Mouse (Mus musculus): ENCODE results near the gene Prkn. TPM values are rescaled to one million over a fixed set of nuclear protein-coding genes. Genes with fewer than 3 reads are reported as not detected.

Gene Prkn
- polyA plus RNA-seq, 1 experiment from 2014 or later = 1.5 TPM

- Histone ChIP-seq H3K9ac (replicated peaks) (no peak overlapping the region), H3K36me3 (no peaks in the 10 kb centered on the region), H3K27ac (no peak overlapping the region), H3K27me3 (no peaks in the 10 kb centered on the region), H3K9me3 (no peaks in the 10 kb centered on the region), H3K4me3 (replicated peaks) (no peak overlapping the region), H3K4me1 (replicated peaks) (no peaks in the 10 kb centered on the region), H3K4me2 (no peak overlapping the region)
- ATAC-seq (ENCODE audit: insufficient number of reproducible peaks, insufficient read depth, low FRiP score, low TSS enrichment, low read depth) = no peak
- 56% methylated on average over 2 of the region's 2 CpGs for WGBS
These were observed 642.8 kb downstream of the Prkn start for GRCm38 (mm10) chr17:11483032-11483431.

DNA sequence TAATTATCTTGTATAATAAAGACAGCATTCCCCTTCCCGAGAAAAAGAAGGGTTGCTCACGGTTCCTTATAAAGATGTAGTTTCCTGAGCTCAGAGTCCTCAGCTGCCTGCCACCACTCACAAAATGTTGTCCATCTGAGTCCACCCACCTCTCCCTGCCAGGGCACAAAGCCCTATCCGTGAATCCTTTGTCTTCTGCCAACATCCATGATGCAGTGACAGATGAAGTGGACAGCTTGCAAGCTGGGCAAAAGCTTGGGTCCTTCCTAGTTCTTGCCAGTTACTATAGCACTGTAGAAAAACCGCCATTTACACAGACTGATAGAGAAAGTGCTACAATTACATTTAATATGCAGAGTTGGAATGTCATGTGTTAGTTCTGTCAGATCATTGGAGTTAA is 649.9 kb downstream of the Prkn start:
- no peak overlapping the region for H3K4me3 ChIP-seq (replicated peaks)
- H3K27me3 ChIP-seq = no peaks in the 10 kb centered on the region
- no peak for ATAC-seq (ENCODE audit: insufficient number of reproducible peaks, insufficient read depth, low FRiP score, low TSS enrichment, low read depth)
- H3K36me3 ChIP-seq = no peaks in the 10 kb centered on the region
- no peak overlapping the region for H3K9ac ChIP-seq (replicated peaks)
- no peaks in the 10 kb centered on the region for H3K4me1 ChIP-seq (replicated peaks)
- peaks cover 7% of the 10 kb centered on the region; the same call in 1 of the 2 replicates for H3K9me3 ChIP-seq
- WGBS = 66% methylated on average over 4 of the region's 4 CpGs
- no peak overlapping the region for H3K4me2 ChIP-seq
- no peak overlapping the region for H3K27ac ChIP-seq

DNA sequence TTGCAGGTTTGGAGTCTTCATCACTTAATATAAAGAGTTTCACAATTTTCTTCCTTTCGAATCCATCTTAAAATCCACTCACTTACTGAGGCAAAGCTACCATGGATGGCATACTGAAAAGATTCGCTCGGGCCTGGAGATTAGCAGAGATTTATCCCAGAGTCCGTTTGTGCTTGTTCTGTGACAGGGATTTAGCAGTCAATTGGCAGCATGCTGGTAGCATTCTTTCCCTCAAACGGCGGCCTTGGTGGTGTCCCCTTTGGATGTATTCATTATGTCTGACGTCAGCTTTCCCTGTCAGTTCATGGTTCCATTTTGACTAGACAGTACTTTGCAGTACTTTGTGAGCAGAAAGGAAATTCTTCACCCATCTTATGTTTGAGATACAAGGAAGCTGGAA is 662.4 kb downstream of the Prkn start:
- no peak overlapping the region for H3K4me3 ChIP-seq (replicated peaks)
- no peak overlapping the region for H3K4me2 ChIP-seq
- no peaks in the 10 kb centered on the region for H3K9me3 ChIP-seq
- H3K27me3 ChIP-seq = no peaks in the 10 kb centered on the region
- 92% methylated on average over 7 of the region's 7 CpGs for WGBS
- no peaks in the 10 kb centered on the region for H3K36me3 ChIP-seq
- ATAC-seq (ENCODE audit: insufficient number of reproducible peaks, insufficient read depth, low FRiP score, low TSS enrichment, low read depth) = no peak
- H3K27ac ChIP-seq = no peak overlapping the region
- H3K9ac ChIP-seq (replicated peaks) = no peak overlapping the region
- H3K4me1 ChIP-seq (replicated peaks) = no peaks in the 10 kb centered on the region

DNA sequence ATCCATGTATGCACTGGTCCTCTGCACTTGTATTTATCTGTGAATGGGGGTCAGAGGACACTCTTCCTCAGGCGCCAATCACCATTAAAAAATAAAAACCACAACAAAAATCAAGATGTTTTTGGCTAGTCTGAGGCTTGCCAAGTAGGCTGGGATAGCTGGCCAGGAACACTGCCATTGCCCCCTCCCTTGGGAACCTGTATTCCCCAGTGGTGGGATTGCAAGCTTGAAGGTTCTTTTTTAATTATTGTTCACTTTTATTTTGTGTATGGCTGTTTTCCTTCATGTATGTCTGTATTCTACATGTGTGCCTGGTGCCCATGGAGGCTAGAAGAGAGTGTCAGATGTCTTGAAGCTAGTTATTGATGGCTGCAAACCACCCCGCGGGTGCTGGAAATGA is 664.3 kb downstream of the Prkn start:
- Histone ChIP-seq H3K4me3 (replicated peaks) (no peak overlapping the region), H3K4me2 (no peak overlapping the region), H3K27me3 (no peaks in the 10 kb centered on the region), H3K9ac (replicated peaks) (no peak overlapping the region), H3K27ac (no peak overlapping the region), H3K36me3 (no peaks in the 10 kb centered on the region), H3K4me1 (replicated peaks) (0 out of 2 replicates have a peak, but pooled peaks cover under 1% of the 10 kb centered on the region), H3K9me3 (no peaks in the 10 kb centered on the region)
- ATAC-seq (ENCODE audit: insufficient number of reproducible peaks, insufficient read depth, low FRiP score, low TSS enrichment, low read depth) = no peak
- WGBS = 87% methylated on average over 3 of the region's 3 CpGs

GRCm38 (mm10) chr17:11507082-11507481 is 666.9 kb downstream of the Prkn start:
- Histone ChIP-seq H3K4me2 (no peak overlapping the region), H3K9ac (replicated peaks) (no peak overlapping the region), H3K36me3 (no peaks in the 10 kb centered on the region), H3K27me3 (no peaks in the 10 kb centered on the region), H3K4me1 (replicated peaks) (0 out of 2 replicates have a peak, but pooled peaks cover 4% of the 10 kb centered on the region), H3K4me3 (replicated peaks) (no peak overlapping the region), H3K27ac (no peak overlapping the region), H3K9me3 (no peaks in the 10 kb centered on the region)
- ATAC-seq (ENCODE audit: insufficient number of reproducible peaks, insufficient read depth, low FRiP score, low TSS enrichment, low read depth) = no peak
- WGBS = 83% methylated on average over 3 of the region's 3 CpGs

DNA sequence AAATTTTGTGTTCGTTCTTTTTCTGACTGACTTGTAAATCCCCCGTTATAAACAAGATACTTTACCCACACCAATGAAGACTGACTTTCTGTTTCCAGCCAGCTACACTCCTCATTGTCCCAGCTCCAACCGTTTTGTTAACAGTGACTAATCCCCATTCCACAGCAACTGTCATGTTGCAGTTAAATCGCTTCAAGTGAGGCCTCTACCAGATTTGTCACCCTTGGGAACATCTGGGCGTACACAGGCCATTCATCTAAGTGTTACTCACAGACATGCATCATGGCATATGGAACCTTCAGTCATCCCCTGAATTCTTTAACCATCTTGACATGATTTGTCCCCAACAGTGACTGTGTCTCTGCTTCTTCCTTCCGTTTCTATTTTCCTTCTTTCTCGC is 669.9 kb downstream of the Prkn start:
- no peaks in the 10 kb centered on the region for H3K9me3 ChIP-seq
- 69% methylated on average over 7 of the region's 7 CpGs for WGBS
- no peak overlapping the region for H3K4me3 ChIP-seq (replicated peaks)
- no peaks in the 10 kb centered on the region for H3K27me3 ChIP-seq
- H3K9ac ChIP-seq (replicated peaks) = no peak overlapping the region
- ATAC-seq (ENCODE audit: insufficient number of reproducible peaks, insufficient read depth, low FRiP score, low TSS enrichment, low read depth) = no peak
- peaks cover 15% of the 10 kb centered on the region for H3K4me1 ChIP-seq (replicated peaks)
- H3K36me3 ChIP-seq = no peaks in the 10 kb centered on the region
- H3K4me2 ChIP-seq = no peak overlapping the region
- no peak overlapping the region for H3K27ac ChIP-seq

DNA sequence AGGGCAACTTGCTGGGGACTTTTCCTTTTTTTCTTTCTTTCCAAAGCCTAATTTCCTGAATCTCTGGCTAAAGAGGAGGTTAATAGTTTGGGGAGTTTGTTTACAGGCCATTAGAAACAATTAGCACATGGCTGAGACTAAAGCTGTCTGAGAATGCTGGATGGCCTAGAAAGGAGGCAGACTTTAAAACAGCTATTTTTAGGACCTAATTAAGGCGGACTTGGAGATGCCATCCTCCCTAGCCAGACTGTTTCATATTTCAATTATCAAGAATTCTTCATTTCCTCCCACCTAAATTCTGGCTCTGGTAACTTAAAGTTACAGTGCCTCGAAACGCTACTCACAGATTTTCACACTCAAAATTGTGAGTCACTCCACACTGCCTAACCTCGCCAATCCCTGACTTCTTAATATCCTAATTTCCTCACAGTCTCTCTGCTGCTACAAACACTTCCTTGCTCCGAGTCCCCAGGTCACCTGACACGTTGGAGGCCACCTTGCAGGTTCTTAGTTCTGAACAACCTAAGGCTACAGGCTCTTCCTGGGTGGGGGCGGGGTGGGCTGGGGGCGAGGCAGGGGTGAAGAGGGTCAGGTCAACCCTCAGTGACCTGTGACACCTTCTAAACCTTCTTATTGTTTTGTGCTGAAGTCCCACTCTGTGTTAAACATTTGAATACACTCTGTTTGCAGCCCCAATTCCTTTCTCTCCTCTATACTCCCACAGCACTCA is 674.0 kb downstream of the Prkn start:
- Histone ChIP-seq H3K36me3 (no peaks in the 10 kb centered on the region), H3K4me3 (replicated peaks) (no peak overlapping the region), H3K27ac (no peak overlapping the region), H3K9ac (replicated peaks) (no peak overlapping the region), H3K4me1 (replicated peaks) (peaks cover 15% of the 10 kb centered on the region), H3K27me3 (no peaks in the 10 kb centered on the region), H3K9me3 (no peaks in the 10 kb centered on the region), H3K4me2 (no peak overlapping the region)
- ATAC-seq (ENCODE audit: insufficient number of reproducible peaks, insufficient read depth, low FRiP score, low TSS enrichment, low read depth) = no peak
- WGBS = 11% methylated on average over 8 of the region's 8 CpGs

DNA sequence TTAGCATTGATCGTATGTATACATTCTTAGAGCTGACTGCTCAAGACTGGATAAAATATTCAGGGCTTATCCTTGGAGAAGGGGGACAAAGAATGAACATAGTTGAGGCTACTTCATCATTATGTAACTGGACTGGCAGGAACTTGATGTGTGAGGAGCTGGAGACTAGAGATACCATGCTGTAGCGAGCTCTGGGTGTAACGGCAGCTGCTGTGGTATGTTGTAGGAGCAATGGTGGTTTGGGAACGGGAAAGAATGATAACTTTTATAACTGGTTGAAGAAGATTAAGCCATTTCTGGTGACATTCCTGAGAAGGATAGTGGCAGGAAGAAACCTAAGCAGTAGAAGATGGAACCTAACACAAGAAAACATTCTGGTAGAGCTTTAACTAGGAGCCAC is 675.4 kb downstream of the Prkn start:
- 91% methylated on average over 4 of the region's 4 CpGs for WGBS
- no peak for ATAC-seq (ENCODE audit: insufficient number of reproducible peaks, insufficient read depth, low FRiP score, low TSS enrichment, low read depth)

GRCm38 (mm10) chr17:11516165-11516564 is 676.0 kb downstream of the Prkn start:
- ATAC-seq (ENCODE audit: insufficient number of reproducible peaks, insufficient read depth, low FRiP score, low TSS enrichment, low read depth) = no peak
- no peaks in the 10 kb centered on the region for H3K9me3 ChIP-seq
- peaks cover 11% of the 10 kb centered on the region for H3K4me1 ChIP-seq (replicated peaks)
- H3K9ac ChIP-seq (replicated peaks) = no peak overlapping the region
- H3K27ac ChIP-seq = no peak overlapping the region
- no peaks in the 10 kb centered on the region for H3K36me3 ChIP-seq
- H3K27me3 ChIP-seq = no peaks in the 10 kb centered on the region
- no peak overlapping the region for H3K4me3 ChIP-seq (replicated peaks)
- no peak overlapping the region for H3K4me2 ChIP-seq
- WGBS = 85% methylated on average over 7 of the region's 7 CpGs

More for the DNA sequence above, 675.4 kb downstream of the Prkn start:
- Histone ChIP-seq H3K27me3 (no peaks in the 10 kb centered on the region), H3K4me2 (no peak overlapping the region), H3K9me3 (no peaks in the 10 kb centered on the region), H3K4me1 (replicated peaks) (peaks cover 11% of the 10 kb centered on the region), H3K4me3 (replicated peaks) (no peak overlapping the region), H3K36me3 (no peaks in the 10 kb centered on the region), H3K9ac (replicated peaks) (no peak overlapping the region), H3K27ac (no peak overlapping the region)

DNA sequence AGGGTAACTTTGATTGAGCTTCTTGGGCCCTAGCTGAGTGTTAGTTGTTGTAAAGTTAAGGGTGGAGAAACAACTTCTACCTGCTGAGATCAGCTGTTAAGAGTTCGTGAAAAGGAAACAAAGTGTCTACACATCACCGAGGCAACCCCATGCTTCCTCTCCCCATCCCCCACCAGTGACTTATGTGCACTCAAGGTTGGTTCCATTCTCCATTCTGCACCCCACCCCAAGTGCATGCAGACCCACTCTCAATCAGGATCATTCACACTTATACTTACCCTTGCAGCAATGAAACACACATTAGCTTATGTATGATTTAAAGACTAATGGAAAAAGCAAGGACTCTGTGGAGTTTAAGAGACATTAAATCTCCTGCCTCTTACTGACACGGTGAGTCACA is 691.9 kb downstream of the Prkn start:
- no peaks in the 10 kb centered on the region for H3K4me1 ChIP-seq (replicated peaks)
- no peak overlapping the region for H3K9ac ChIP-seq (replicated peaks)
- H3K36me3 ChIP-seq = no peaks in the 10 kb centered on the region
- H3K9me3 ChIP-seq = no peaks in the 10 kb centered on the region
- H3K27ac ChIP-seq = no peak overlapping the region
- H3K27me3 ChIP-seq = no peaks in the 10 kb centered on the region
- no peak overlapping the region for H3K4me3 ChIP-seq (replicated peaks)
- 44% methylated on average over 3 of the region's 3 CpGs for WGBS
- no peak overlapping the region for H3K4me2 ChIP-seq
- ATAC-seq (ENCODE audit: insufficient number of reproducible peaks, insufficient read depth, low FRiP score, low TSS enrichment, low read depth) = no peak

GRCm38 (mm10) chr17:11532748-11533147 is 692.6 kb downstream of the Prkn start:
- H3K36me3 ChIP-seq = no peaks in the 10 kb centered on the region
- no peaks in the 10 kb centered on the region for H3K9me3 ChIP-seq
- H3K27ac ChIP-seq = no peak overlapping the region
- H3K4me2 ChIP-seq = no peak overlapping the region
- no peaks in the 10 kb centered on the region for H3K4me1 ChIP-seq (replicated peaks)
- no peak for ATAC-seq (ENCODE audit: insufficient number of reproducible peaks, insufficient read depth, low FRiP score, low TSS enrichment, low read depth)
- H3K27me3 ChIP-seq = no peaks in the 10 kb centered on the region
- 70% methylated on average over 2 of the region's 2 CpGs for WGBS
- H3K4me3 ChIP-seq (replicated peaks) = no peak overlapping the region
- H3K9ac ChIP-seq (replicated peaks) = no peak overlapping the region

DNA sequence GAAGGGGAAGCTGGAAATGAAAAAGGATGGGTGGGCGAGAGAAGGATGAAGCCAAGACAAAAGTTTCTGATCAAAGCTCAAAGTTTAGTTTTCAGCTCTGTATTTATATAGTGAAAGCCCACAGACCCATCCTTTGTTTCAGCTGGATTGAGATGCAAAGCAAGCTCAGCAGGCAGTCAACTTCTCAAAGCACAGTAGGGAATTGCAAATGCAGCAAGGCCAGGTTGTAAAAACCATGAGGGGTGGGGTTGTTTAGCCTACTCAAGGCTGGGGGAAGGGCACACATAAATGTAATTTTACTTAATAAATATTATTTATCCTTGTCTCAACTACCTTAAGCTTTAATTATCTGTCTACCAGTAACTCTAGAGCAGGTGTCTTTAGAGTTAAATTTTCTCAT is 693.7 kb downstream of the Prkn start:
- no peak overlapping the region for H3K4me2 ChIP-seq
- H3K36me3 ChIP-seq = no peaks in the 10 kb centered on the region
- 62% methylated on average over 1 of the region's 1 CpGs for WGBS
- no peaks in the 10 kb centered on the region for H3K9me3 ChIP-seq
- ATAC-seq (ENCODE audit: insufficient number of reproducible peaks, insufficient read depth, low FRiP score, low TSS enrichment, low read depth) = no peak
- H3K4me1 ChIP-seq (replicated peaks) = no peaks in the 10 kb centered on the region
- no peak overlapping the region for H3K27ac ChIP-seq
- H3K9ac ChIP-seq (replicated peaks) = no peak overlapping the region
- no peak overlapping the region for H3K4me3 ChIP-seq (replicated peaks)
- no peaks in the 10 kb centered on the region for H3K27me3 ChIP-seq

Measured in limb, embryonic 12.5 days (tissue).